Mouse (Mus musculus) kidney, postnatal 0 days (tissue): Measurements from ENCODE around the gene Col19a1. TPM values are rescaled to one million over a fixed set of nuclear protein-coding genes. Genes with fewer than 3 reads are reported as not detected.

ENCODE experiments used
- ATAC-seq: fragments of 200-750 bp; cut with Nextera tagmentation; replicated peaks from 2 replicates; pipeline ENCODE4 v1.8.0; 2017; ENCODE audit warnings: low read depth, moderate number of reproducible peaks, moderate TSS enrichment, moderate library complexity; ENCODE audit not compliant: low FRiP score
- DNase-seq: peaks from one replicate; pipeline ENCODE4 v3.0.0-alpha.2; 2016; ENCODE audit warnings: low spot score
- H3K27ac ChIP-seq: fragments of 300-500 bp; sonication (generic); 2 replicates; pipeline ENCODE4 v1.5.1; 2014; ENCODE audit warnings: mild to moderate bottlenecking
- H3K27me3 ChIP-seq: fragments of 300-500 bp; sonication (generic); 2 replicates; pipeline ENCODE4 v1.6.1; 2014; ENCODE audit warnings: low read length, mixed read lengths; ENCODE audit not compliant: insufficient read depth
- H3K36me3 ChIP-seq: fragments of 300-500 bp; sonication (generic); 2 replicates; pipeline ENCODE4 v1.6.1; 2014; ENCODE audit warnings: low read length, mixed read lengths; ENCODE audit not compliant: insufficient read depth
- H3K4me1 ChIP-seq: fragments of 300-500 bp; sonication (generic); replicated peaks from 2 replicates; pipeline ENCODE4 v1.6.1; 2014; ENCODE audit warnings: antibody characterized with exemption, low read length, mixed read lengths; ENCODE audit not compliant: insufficient read depth
- H3K4me2 ChIP-seq: fragments of 300-500 bp; sonication (generic); 2 replicates; pipeline ENCODE4 v1.6.1; 2014; ENCODE audit warnings: mild to moderate bottlenecking, low read length, moderate library complexity, mixed read lengths
- H3K4me3 ChIP-seq: fragments of 300-500 bp; sonication (generic); replicated peaks from 2 replicates; pipeline ENCODE4 v1.5.1; 2014; ENCODE audit warnings: low read depth, low read length
- H3K9ac ChIP-seq: fragments of 300-500 bp; sonication (generic); 2 replicates; pipeline ENCODE4 v1.6.1; 2014; ENCODE audit warnings: low read depth, low read length
- H3K9me3 ChIP-seq: fragments of 300-500 bp; sonication (generic); replicated peaks from 2 replicates; pipeline ENCODE4 v1.6.1; 2016; ENCODE audit warnings: low read length, inconsistent platforms, mixed read lengths
- CTCF ChIP-seq: IDR thresholded peaks from 2 replicates; pipeline ENCODE4 v1.5.1; 2016; ENCODE audit warnings: antibody characterized with exemption, low read depth, mild to moderate bottlenecking, moderate library complexity
- WGBS: fragments of 180-500 bp; shearing (Covaris S2); extraction: QIAGEN DNeasy Blood & Tissue Kit; methylation state at CpG from one replicate; pipeline ENCODE4 v1.1.7; 2014; 5-methylcytosine and 5-hydroxymethylcytosine counted together
- polyA plus RNA-seq: library from polyadenylated mRNA; unstranded; fragments of >200 nt; fragmentation: Nextera tagmentation; extraction: Ambion mirVana; gene quantifications from 2 replicates; pipeline ENCODE4 v1.2.1, GENCODE M21; 2015

The Col19a1 gene
- polyA plus RNA-seq, 1 experiment from 2014 or later, result 0.16 TPM

DNA sequence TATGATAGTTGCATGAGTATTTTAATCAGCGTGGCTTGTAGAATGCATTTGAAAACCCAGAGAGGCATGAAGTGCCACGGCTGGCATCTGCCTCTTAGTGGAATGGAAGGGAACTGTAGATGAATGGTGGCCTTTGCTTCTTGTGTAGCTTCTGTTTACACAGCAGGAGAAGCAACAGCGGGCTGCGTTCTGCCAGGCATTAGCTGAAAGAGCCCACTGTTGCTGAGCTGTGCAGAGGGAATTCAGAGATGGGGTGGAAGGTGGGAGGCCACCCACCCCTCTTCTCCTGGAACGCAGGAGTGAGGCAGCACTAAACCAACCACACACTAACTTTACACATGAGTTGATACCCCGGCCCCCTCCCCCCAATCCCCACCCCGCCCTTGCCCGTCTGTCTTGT is 356.8 kb downstream of the Col19a1 start:
- Histone ChIP-seq H3K9ac (no peak overlapping the region), H3K27ac (no peak overlapping the region), H3K4me1 (no peaks in the 10 kb centered on the region), H3K27me3 (no peaks in the 10 kb centered on the region), H3K9me3 (no peaks in the 10 kb centered on the region), H3K4me3 (no peak overlapping the region), H3K36me3 (no peaks in the 10 kb centered on the region), H3K4me2 (peak overlapping the region; percentile 6; the same call in 1 of the 2 replicates)
- TF ChIP-seq CTCF, result peak; percentile 21; the same call in 1 of the 2 replicates
- ATAC-seq (no peak), DNase-seq (peak; percentile 15)
- 29% methylated on average over 8 of the region's 8 CpGs for WGBS

DNA sequence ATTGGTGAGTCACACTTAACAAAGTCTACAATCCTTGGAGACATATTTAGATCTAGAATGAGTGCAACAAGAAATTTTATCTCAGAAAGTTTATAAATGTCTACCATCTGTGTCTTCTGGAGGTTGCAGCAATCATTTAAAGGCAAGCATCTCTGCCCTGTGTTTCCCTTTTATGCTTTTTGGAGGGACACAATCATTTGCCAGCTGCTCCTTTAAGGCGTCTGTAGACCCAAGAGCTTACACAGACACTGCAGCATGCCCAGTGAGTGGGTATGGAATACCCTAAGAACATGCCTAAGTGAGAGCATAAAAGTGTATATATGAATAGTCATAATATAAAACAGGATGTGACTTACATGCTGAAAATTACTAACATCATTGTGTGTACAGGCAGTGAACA is 357.7 kb downstream of the Col19a1 start:
- Histone ChIP-seq H3K4me2 (no peak overlapping the region), H3K4me1 (no peaks in the 10 kb centered on the region), H3K4me3 (no peak overlapping the region), H3K27ac (no peak overlapping the region), H3K9ac (no peak overlapping the region), H3K9me3 (no peaks in the 10 kb centered on the region), H3K36me3 (no peaks in the 10 kb centered on the region), H3K27me3 (no peaks in the 10 kb centered on the region)
- ATAC-seq, result no peak
- DNase-seq, result no peak
- TF ChIP-seq CTCF, result no peak
- WGBS, result 83% methylated on average over 1 of the region's 1 CpGs

GRCm38 (mm10) chr1:24226941-24227711 is 360.1 kb downstream of the Col19a1 start:
- DNase-seq, result no peak
- H3K9me3 ChIP-seq, result no peaks in the 10 kb centered on the region
- no peak for TF ChIP-seq CTCF
- no peak for ATAC-seq
- H3K36me3 ChIP-seq, result no peaks in the 10 kb centered on the region
- H3K27ac ChIP-seq, result no peak overlapping the region
- 81% methylated on average over 6 of the region's 6 CpGs for WGBS
- H3K4me1 ChIP-seq, result no peaks in the 10 kb centered on the region
- no peak overlapping the region for H3K4me3 ChIP-seq
- no peak overlapping the region for H3K4me2 ChIP-seq
- no peaks in the 10 kb centered on the region for H3K27me3 ChIP-seq
- H3K9ac ChIP-seq, result no peak overlapping the region

GRCm38 (mm10) chr1:24225825-24226526 is 361.3 kb downstream of the Col19a1 start:
- Histone ChIP-seq H3K27me3 (no peaks in the 10 kb centered on the region), H3K36me3 (no peaks in the 10 kb centered on the region), H3K9ac (no peak overlapping the region), H3K4me2 (no peak overlapping the region), H3K9me3 (no peaks in the 10 kb centered on the region), H3K4me1 (no peaks in the 10 kb centered on the region), H3K27ac (no peak overlapping the region), H3K4me3 (no peak overlapping the region)
- no peak for TF ChIP-seq CTCF
- 79% methylated on average over 4 of the region's 4 CpGs for WGBS
- no peak for DNase-seq
- ATAC-seq, result no peak

GRCm38 (mm10) chr1:24222981-24223612 is 364.2 kb downstream of the Col19a1 start:
- Histone ChIP-seq H3K36me3 (no peaks in the 10 kb centered on the region), H3K9ac (no peak overlapping the region), H3K4me3 (no peak overlapping the region), H3K9me3 (no peaks in the 10 kb centered on the region), H3K4me2 (no peak overlapping the region), H3K4me1 (no peaks in the 10 kb centered on the region), H3K27me3 (no peaks in the 10 kb centered on the region), H3K27ac (no peak overlapping the region)
- WGBS, result 88% methylated on average over 8 of the region's 8 CpGs
- no peak for DNase-seq
- no peak for ATAC-seq
- no peak for TF ChIP-seq CTCF

GRCm38 (mm10) chr1:24222231-24222630 is 365.0 kb downstream of the Col19a1 start:
- Histone ChIP-seq H3K4me2 (no peak overlapping the region), H3K36me3 (no peaks in the 10 kb centered on the region), H3K27me3 (no peaks in the 10 kb centered on the region), H3K4me3 (no peak overlapping the region), H3K4me1 (no peaks in the 10 kb centered on the region), H3K9ac (no peak overlapping the region), H3K27ac (no peak overlapping the region), H3K9me3 (no peaks in the 10 kb centered on the region)
- no peak for ATAC-seq
- no peak for DNase-seq
- WGBS, result 85% methylated on average over 2 of the region's 2 CpGs
- no peak for TF ChIP-seq CTCF
